Mouse (Mus musculus) midbrain, embryonic 14.5 days (tissue): ENCODE measurements at regions not wholly inside any gene's neighbourhood (a gene's known extent, or its start where the extent isn't known, plus 50 kb on each side); places are given as distances from the start of the nearest gene placed in this dataset.
A peak's percentile ranks its signal among the peaks of the same experiment; 100 is the strongest.

Experiments
- ATAC-seq: fragments of 200-750 bp; cut with Nextera tagmentation; 2 replicates; pipeline ENCODE4 v1.8.0; 2017; ENCODE audit warnings: moderate number of reproducible peaks, moderate library complexity; ENCODE audit not compliant: low FRiP score, low TSS enrichment
- DNase-seq: peaks from one replicate; pipeline ENCODE4 v3.0.0-alpha.2; 2015
- H3K27ac ChIP-seq: fragments of 300-500 bp; sonication (generic); replicated peaks from 2 replicates; pipeline ENCODE4 v1.5.1; 2014; ENCODE audit warnings: mild to moderate bottlenecking, low read depth, low read length, moderate library complexity
- H3K27me3 ChIP-seq: fragments of 300-500 bp; sonication (generic); 2 replicates; pipeline ENCODE4 v1.6.1; 2014; ENCODE audit warnings: low read length, control low read depth, mixed read lengths; ENCODE audit not compliant: control insufficient read depth, insufficient read depth
- H3K36me3 ChIP-seq: fragments of 300-500 bp; sonication (generic); 2 replicates; pipeline ENCODE4 v1.6.1; 2014; ENCODE audit warnings: low read length, control low read depth; ENCODE audit not compliant: control insufficient read depth, insufficient read depth
- H3K4me1 ChIP-seq: fragments of 300-500 bp; sonication (generic); 2 replicates; pipeline ENCODE4 v1.6.1; 2014; ENCODE audit warnings: mild to moderate bottlenecking, antibody characterized with exemption, low read length, control low read depth; ENCODE audit not compliant: control insufficient read depth, insufficient read depth
- H3K4me2 ChIP-seq: fragments of 300-500 bp; sonication (generic); 2 replicates; pipeline ENCODE4 v1.6.1; 2014; ENCODE audit warnings: mild to moderate bottlenecking, low read length, moderate library complexity
- H3K4me3 ChIP-seq: fragments of 300-500 bp; sonication (generic); replicated peaks from 2 replicates; pipeline ENCODE4 v1.5.1; 2014; ENCODE audit warnings: low read depth, low read length
- H3K9ac ChIP-seq: fragments of 300-500 bp; sonication (generic); replicated peaks from 2 replicates; pipeline ENCODE4 v1.6.1; 2014; ENCODE audit warnings: mild to moderate bottlenecking, low read length, moderate library complexity
- H3K9me3 ChIP-seq: fragments of 300-500 bp; sonication (generic); 2 replicates; pipeline ENCODE4 v1.6.1; 2016; ENCODE audit warnings: low read length, control low read depth, mixed read lengths; ENCODE audit not compliant: control insufficient read depth
- WGBS: fragments of 180-500 bp; shearing (Covaris S2); extraction: QIAGEN DNeasy Blood & Tissue Kit; methylation state at CpG from one replicate; pipeline ENCODE4 v1.1.7; 2014; 5-methylcytosine and 5-hydroxymethylcytosine counted together

GRCm38 (mm10) chr6:32739162-32739745, 151.3 kb upstream of the Plxna4 start:
- ATAC-seq = no peak
- DNase-seq = no peak
- Histone ChIP-seq H3K4me3 (no peak overlapping the region), H3K36me3 (no peaks in the 10 kb centered on the region), H3K4me1 (no peaks in the 10 kb centered on the region), H3K27me3 (no peaks in the 10 kb centered on the region), H3K9ac (no peak overlapping the region), H3K9me3 (no peaks in the 10 kb centered on the region), H3K4me2 (no peak overlapping the region), H3K27ac (no peak overlapping the region)
- 91% methylated on average over 9 of the region's 9 CpGs for WGBS

- WGBS = 13% methylated on average over 2 of the region's 2 CpGs
- DNase-seq (peak; percentile 35), ATAC-seq (no peak)
- Histone ChIP-seq H3K4me1 (no peaks in the 10 kb centered on the region), H3K9ac (no peak overlapping the region), H3K4me2 (no peak overlapping the region), H3K36me3 (no peaks in the 10 kb centered on the region), H3K4me3 (no peak overlapping the region), H3K9me3 (no peaks in the 10 kb centered on the region), H3K27me3 (no peaks in the 10 kb centered on the region), H3K27ac (no peak overlapping the region)
Measured at GRCm38 (mm10) chr6:32728706-32729105, 140.7 kb upstream of the Plxna4 start.

GRCm38 (mm10) chr6:32726571-32726970, 138.6 kb upstream of the Plxna4 start:
- no peak overlapping the region for H3K4me2 ChIP-seq

DNA sequence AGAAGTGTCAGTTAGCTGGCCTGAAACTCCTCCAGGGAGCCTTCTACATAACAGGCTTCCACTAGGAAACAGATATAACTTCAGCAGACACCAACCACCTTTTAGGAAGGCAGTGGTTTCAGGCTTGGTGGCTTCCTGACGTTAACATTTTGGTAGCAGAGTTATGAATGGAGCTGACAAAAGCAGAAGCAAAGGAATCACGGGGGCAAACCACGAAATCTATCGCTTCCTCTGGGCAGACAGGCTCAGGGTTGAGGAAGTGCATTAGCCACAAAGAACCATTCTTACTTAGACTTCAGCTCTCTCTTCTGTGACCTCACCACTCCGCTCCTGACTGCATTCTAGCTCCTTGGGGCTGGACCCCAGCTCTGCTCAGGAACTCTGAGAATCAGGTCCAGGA, 129.9 kb upstream of the Plxna4 start:
- DNase-seq = no peak
- Histone ChIP-seq H3K4me2 (no peak overlapping the region), H3K9me3 (no peaks in the 10 kb centered on the region), H3K4me1 (no peaks in the 10 kb centered on the region), H3K4me3 (no peak overlapping the region), H3K27me3 (no peaks in the 10 kb centered on the region), H3K36me3 (no peaks in the 10 kb centered on the region), H3K27ac (no peak overlapping the region), H3K9ac (no peak overlapping the region)
- 88% methylated on average over 5 of the region's 5 CpGs for WGBS
- no peak for ATAC-seq

More at GRCm38 (mm10) chr6:32726571-32726970, 138.6 kb upstream of the Plxna4 start:
- Histone ChIP-seq H3K27ac (no peak overlapping the region), H3K4me3 (no peak overlapping the region), H3K4me1 (no peaks in the 10 kb centered on the region), H3K27me3 (no peaks in the 10 kb centered on the region), H3K9me3 (no peaks in the 10 kb centered on the region), H3K36me3 (no peaks in the 10 kb centered on the region), H3K9ac (no peak overlapping the region)
- DNase-seq (no peak), ATAC-seq (no peak)

DNA sequence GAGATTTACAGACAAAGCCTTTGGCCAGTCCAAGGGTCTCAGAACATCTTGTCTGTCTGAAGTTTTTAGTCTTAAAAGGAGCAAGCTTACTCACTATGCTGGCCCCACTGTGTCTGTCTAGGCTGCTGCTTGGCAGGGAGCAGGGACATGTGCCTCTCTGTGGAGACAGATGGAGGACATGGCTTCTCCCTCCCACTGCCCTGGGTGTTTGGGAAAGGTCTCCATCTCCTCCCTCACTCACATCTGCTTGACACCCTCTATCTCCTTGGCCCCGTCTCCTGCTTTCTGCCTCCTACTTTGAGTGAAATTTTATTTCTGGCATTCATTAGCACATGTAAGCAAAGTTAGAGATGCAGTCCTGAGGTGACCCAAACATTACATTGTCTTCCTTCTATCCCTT, 127.1 kb upstream of the Plxna4 start:
- H3K27ac ChIP-seq = no peak overlapping the region
- no peak for DNase-seq
- no peak overlapping the region for H3K4me3 ChIP-seq
- H3K36me3 ChIP-seq = no peaks in the 10 kb centered on the region
- no peak for ATAC-seq
- H3K27me3 ChIP-seq = no peaks in the 10 kb centered on the region
- H3K9ac ChIP-seq = no peak overlapping the region
- no peak overlapping the region for H3K4me2 ChIP-seq
- no peaks in the 10 kb centered on the region for H3K9me3 ChIP-seq
- 79% methylated on average over 1 of the region's 1 CpGs for WGBS
- no peaks in the 10 kb centered on the region for H3K4me1 ChIP-seq

- peak; percentile 74 for DNase-seq
- Histone ChIP-seq H3K4me3 (no peak overlapping the region), H3K9ac (no peak overlapping the region), H3K4me2 (no peak overlapping the region), H3K9me3 (no peaks in the 10 kb centered on the region), H3K36me3 (no peaks in the 10 kb centered on the region), H3K27me3 (no peaks in the 10 kb centered on the region), H3K27ac (no peak overlapping the region), H3K4me1 (no peaks in the 10 kb centered on the region)
- no peak for ATAC-seq
- 3% methylated on average over 10 of the region's 10 CpGs for WGBS
Measured at GRCm38 (mm10) chr6:32710208-32710607, 122.2 kb upstream of the Plxna4 start.

GRCm38 (mm10) chr6:32709566-32709965, 121.6 kb upstream of the Plxna4 start:
- H3K27me3 ChIP-seq = no peaks in the 10 kb centered on the region
- no peak overlapping the region for H3K27ac ChIP-seq
- no peak overlapping the region for H3K9ac ChIP-seq
- ATAC-seq (no peak), DNase-seq (no peak)
- no peaks in the 10 kb centered on the region for H3K9me3 ChIP-seq
- WGBS = 91% methylated on average over 8 of the region's 8 CpGs
- H3K4me2 ChIP-seq = no peak overlapping the region
- H3K4me3 ChIP-seq = no peak overlapping the region
- no peaks in the 10 kb centered on the region for H3K4me1 ChIP-seq
- no peaks in the 10 kb centered on the region for H3K36me3 ChIP-seq

DNA sequence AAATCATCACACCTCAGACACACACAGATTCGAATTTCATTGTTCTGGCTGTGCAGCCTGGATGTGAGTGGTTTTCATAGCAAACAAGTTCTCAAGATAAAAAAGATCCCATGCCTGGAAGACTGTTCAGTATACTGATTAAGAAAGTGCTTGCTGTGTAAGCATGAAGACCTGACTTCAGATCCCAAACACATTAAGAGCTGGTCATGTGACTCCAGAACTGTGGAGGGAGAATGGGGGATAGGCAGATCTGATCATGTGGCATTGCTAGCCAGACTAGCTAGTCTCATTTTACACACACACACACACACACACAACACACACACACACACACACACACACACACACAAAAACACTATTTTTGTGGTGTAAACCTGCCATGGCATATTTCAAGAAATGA, 119.4 kb upstream of the Plxna4 start:
- Histone ChIP-seq H3K36me3 (no peaks in the 10 kb centered on the region), H3K9ac (no peak overlapping the region), H3K4me3 (no peak overlapping the region), H3K27ac (no peak overlapping the region), H3K4me1 (no peaks in the 10 kb centered on the region), H3K4me2 (no peak overlapping the region), H3K9me3 (no peaks in the 10 kb centered on the region), H3K27me3 (no peaks in the 10 kb centered on the region)
- DNase-seq (no peak), ATAC-seq (no peak)
- 79% methylated on average over 1 of the region's 1 CpGs for WGBS

- H3K9me3 ChIP-seq = no peaks in the 10 kb centered on the region
- no peak overlapping the region for H3K9ac ChIP-seq
- ATAC-seq = no peak
- no peak overlapping the region for H3K27ac ChIP-seq
- H3K4me1 ChIP-seq = no peaks in the 10 kb centered on the region
- no peaks in the 10 kb centered on the region for H3K36me3 ChIP-seq
- no peaks in the 10 kb centered on the region for H3K27me3 ChIP-seq
- no peak for DNase-seq
- 15% methylated on average over 1 of the region's 1 CpGs for WGBS
- H3K4me2 ChIP-seq = no peak overlapping the region
- H3K4me3 ChIP-seq = no peak overlapping the region
Measured at GRCm38 (mm10) chr6:32706376-32706775, 118.4 kb upstream of the Plxna4 start.
